Mouse (Mus musculus) neural tube, embryonic 14.5 days (tissue): ENCODE measurements around the gene Hpf1. TPM values are rescaled to one million over a fixed set of nuclear protein-coding genes. Genes with fewer than 3 reads are reported as not detected.

Experiments
- ATAC-seq: fragments of 200-750 bp; cut with Nextera tagmentation; 2 replicates; pipeline ENCODE4 v1.8.0; 2017; ENCODE audit warnings: low read depth, mild to moderate bottlenecking, moderate TSS enrichment, moderate library complexity
- H3K27ac ChIP-seq: fragments of 300-500 bp; sonication (generic); 2 replicates; pipeline ENCODE4 v1.5.1; 2014; ENCODE audit warnings: low read depth, mild to moderate bottlenecking, control low read depth, low read length, moderate library complexity, mixed read lengths
- H3K27me3 ChIP-seq: fragments of 300-500 bp; sonication (generic); 2 replicates; pipeline ENCODE4 v1.6.1; 2014; ENCODE audit warnings: low read length; ENCODE audit not compliant: control insufficient read depth, insufficient read depth
- H3K36me3 ChIP-seq: fragments of 300-500 bp; sonication (generic); 2 replicates; pipeline ENCODE4 v1.6.1; 2014; ENCODE audit warnings: low read length, mixed read lengths; ENCODE audit not compliant: control insufficient read depth, insufficient read depth
- H3K4me1 ChIP-seq: fragments of 300-500 bp; sonication (generic); 2 replicates; pipeline ENCODE4 v1.6.1; 2014; ENCODE audit warnings: low read length; ENCODE audit not compliant: control insufficient read depth, insufficient read depth
- H3K4me2 ChIP-seq: fragments of 300-500 bp; sonication (generic); 2 replicates; pipeline ENCODE4 v1.6.1; 2014; ENCODE audit warnings: mild to moderate bottlenecking, low read depth, low read length, control low read depth
- H3K4me3 ChIP-seq: fragments of 300-500 bp; sonication (generic); 2 replicates; pipeline ENCODE4 v1.5.1; 2014; ENCODE audit warnings: low read depth, low read length, control low read depth, mixed read lengths
- H3K9ac ChIP-seq: fragments of 300-500 bp; sonication (generic); replicated peaks from 2 replicates; pipeline ENCODE4 v1.6.1; 2014; ENCODE audit warnings: low read depth, mild to moderate bottlenecking, control low read depth, low read length, mixed read lengths
- H3K9me3 ChIP-seq: fragments of 300-500 bp; sonication (generic); 2 replicates; pipeline ENCODE4 v1.6.1; 2016; ENCODE audit warnings: low read length; ENCODE audit not compliant: control insufficient read depth
- WGBS: fragments of 180-500 bp; shearing (Covaris S2); extraction: QIAGEN DNeasy Blood & Tissue Kit; methylation state at CpG from one replicate; pipeline ENCODE4 v1.1.7; 2014; 5-methylcytosine and 5-hydroxymethylcytosine counted together
- polyA plus RNA-seq: library from polyadenylated mRNA; unstranded; fragments of >200 nt; fragmentation: Nextera tagmentation; extraction: Ambion mirVana; gene quantifications from 2 replicates; pipeline ENCODE4 v1.2.1, GENCODE M21; 2014

Gene Hpf1
- polyA plus RNA-seq, 1 experiment from 2014 or later = 95.2 TPM

GRCm38 (mm10) chr8:60956847-60957246 is 66.6 kb downstream of the Hpf1 start:
- Histone ChIP-seq H3K4me2 (no peak overlapping the region), H3K36me3 (no peaks in the 10 kb centered on the region), H3K27me3 (no peaks in the 10 kb centered on the region), H3K9me3 (no peaks in the 10 kb centered on the region), H3K9ac (no peak overlapping the region), H3K4me3 (no peak overlapping the region), H3K4me1 (no peaks in the 10 kb centered on the region), H3K27ac (no peak overlapping the region)
- WGBS = 94% methylated on average over 7 of the region's 7 CpGs
- ATAC-seq = no peak

Other genes with a start within 250 kb of the Hpf1 start
- 80.7 and 90.1 TPM in 2 replicates for gene Clcn3, start 92.9 kb downstream of the Hpf1 start, polyA plus RNA-seq
- gene Nek1, start 102.8 kb downstream of the Hpf1 start, polyA plus RNA-seq = 33.0 and 42.9 TPM in 2 replicates